Mouse (Mus musculus) splenic B cell, adult 2 months (primary cell): ENCODE results near the gene Phlpp1.

Source experiments
- DNase-seq: peaks from one replicate; pipeline ENCODE4 v3.0.0-alpha.2; 2011; ENCODE audit warnings: low read depth, low spot score
- H3K27me3 ChIP-seq: 2 replicates; pipeline ENCODE4 v1.6.1; 2012; ENCODE audit warnings: mild to moderate bottlenecking, low read length, moderate library complexity, mixed read lengths; ENCODE audit not compliant: control insufficient read depth, poor library complexity, insufficient read depth, severe bottlenecking
- H3K36me3 ChIP-seq: 2 replicates; pipeline ENCODE4 v1.6.1; 2012; ENCODE audit warnings: mild to moderate bottlenecking, low read length, moderate library complexity, mixed read lengths; ENCODE audit not compliant: control insufficient read depth, poor library complexity, insufficient read depth, severe bottlenecking

Gene Phlpp1

GRCm38 (mm10) chr1:106369330-106369729 is 197.8 kb downstream of the Phlpp1 start:
- H3K27me3 ChIP-seq = no peaks in the 10 kb centered on the region
- H3K36me3 ChIP-seq = 0 out of 2 replicates have a peak, but pooled peaks cover 2% of the 10 kb centered on the region
- DNase-seq = no peak

DNA sequence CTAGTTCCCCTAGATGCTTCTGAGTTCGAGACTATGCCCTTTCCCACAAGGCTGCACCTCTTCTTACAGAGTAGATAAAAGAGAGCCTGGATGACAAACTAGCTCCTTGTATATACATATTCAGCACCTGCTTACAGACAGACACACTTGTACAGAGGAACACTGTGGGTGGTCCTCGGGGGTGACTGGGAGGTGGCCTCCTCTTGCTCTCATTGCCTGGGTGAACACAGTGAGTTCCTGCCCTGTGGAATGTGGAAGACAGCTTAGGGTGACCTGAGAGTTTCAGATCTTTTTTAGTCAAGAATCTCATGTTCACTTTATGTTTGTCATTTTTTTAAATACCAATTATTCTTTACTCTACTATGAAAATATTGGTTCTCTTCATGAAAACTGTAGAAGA is 200.9 kb downstream of the Phlpp1 start:
- Histone ChIP-seq H3K27me3 (no peaks in the 10 kb centered on the region), H3K36me3 (no peaks in the 10 kb centered on the region)
- DNase-seq = no peak

GRCm38 (mm10) chr1:106373656-106374055 is 202.1 kb downstream of the Phlpp1 start:
- Histone ChIP-seq H3K36me3 (no peaks in the 10 kb centered on the region), H3K27me3 (no peaks in the 10 kb centered on the region)
- no peak for DNase-seq

DNA sequence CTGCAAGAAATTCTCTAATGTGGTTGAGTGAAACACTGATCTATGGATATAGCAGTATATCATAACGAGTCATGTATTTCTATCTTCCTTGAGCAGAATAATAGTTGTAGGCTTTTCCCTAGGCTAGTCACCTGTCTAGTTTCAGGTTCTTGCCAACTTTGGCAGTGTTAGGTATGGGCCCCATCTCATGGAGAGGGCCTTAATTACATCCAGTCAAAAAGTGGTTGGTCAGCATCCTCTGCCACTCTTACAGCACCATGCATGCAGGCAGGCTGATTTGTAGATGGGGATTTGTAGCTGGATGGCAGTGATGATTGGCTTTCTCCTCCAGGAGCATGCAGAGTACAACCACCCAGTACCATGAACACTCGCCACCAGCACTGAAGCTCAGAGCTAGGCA is 202.7 kb downstream of the Phlpp1 start:
- Histone ChIP-seq H3K36me3 (no peaks in the 10 kb centered on the region), H3K27me3 (no peaks in the 10 kb centered on the region)
- DNase-seq = peak; percentile 21

- no peak for DNase-seq
- H3K27me3 ChIP-seq = no peaks in the 10 kb centered on the region
- no peaks in the 10 kb centered on the region for H3K36me3 ChIP-seq
Measured at GRCm38 (mm10) chr1:106374971-106375370, 203.4 kb downstream of the Phlpp1 start.

DNA sequence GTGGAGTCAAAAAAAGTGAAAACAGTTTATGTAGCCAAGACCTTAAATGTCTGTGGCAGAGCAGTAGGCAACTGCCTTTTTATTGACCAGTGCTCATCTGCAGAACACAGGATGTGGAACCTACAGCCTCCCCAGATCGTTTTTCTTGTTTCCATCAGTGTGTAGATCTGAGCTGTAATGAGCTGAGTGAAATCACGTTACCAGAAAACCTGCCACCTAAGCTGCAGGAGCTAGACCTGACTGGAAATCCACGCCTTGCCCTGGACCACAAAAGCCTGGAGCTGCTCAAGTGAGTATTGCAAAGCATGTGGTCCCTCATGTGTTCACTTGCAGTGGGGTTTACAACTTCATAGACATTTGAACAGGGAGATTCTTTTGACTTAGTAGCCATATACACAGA is 204.5 kb downstream of the Phlpp1 start:
- no peak for DNase-seq
- 0 out of 2 replicates have a peak, but pooled peaks cover 2% of the 10 kb centered on the region for H3K36me3 ChIP-seq
- no peaks in the 10 kb centered on the region for H3K27me3 ChIP-seq

DNA sequence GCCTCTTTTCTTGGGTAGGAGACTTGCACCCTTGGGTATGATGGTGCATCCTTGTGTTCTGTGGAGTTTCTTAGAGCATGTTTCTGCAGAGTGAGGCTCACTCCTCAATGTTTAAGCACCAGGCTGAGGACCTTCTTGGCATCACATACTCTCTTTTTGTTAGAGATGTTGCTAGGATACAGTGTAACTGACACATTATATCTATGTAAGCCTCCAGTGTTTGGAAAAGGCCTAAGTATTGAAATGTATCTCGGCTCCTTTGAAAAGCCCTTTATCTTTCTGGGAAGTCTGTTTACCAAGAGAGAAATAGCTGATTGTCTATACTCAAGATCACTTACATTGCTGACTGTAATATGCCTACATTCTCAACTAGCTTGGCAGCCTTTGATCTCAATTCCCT is 208.9 kb downstream of the Phlpp1 start:
- Histone ChIP-seq H3K27me3 (no peaks in the 10 kb centered on the region), H3K36me3 (peaks cover 2% of the 10 kb centered on the region; the same call in 1 of the 2 replicates)
- DNase-seq = no peak

- Histone ChIP-seq H3K27me3 (no peaks in the 10 kb centered on the region), H3K36me3 (no peaks in the 10 kb centered on the region; the same call in 1 of the 2 replicates)
- DNase-seq = no peak
Measured at GRCm38 (mm10) chr1:106386542-106386941, 215.0 kb downstream of the Phlpp1 start.

GRCm38 (mm10) chr1:106387264-106387663 is 215.7 kb downstream of the Phlpp1 start:
- no peaks in the 10 kb centered on the region for H3K27me3 ChIP-seq

GRCm38 (mm10) chr1:106389673-106390072 is 218.1 kb downstream of the Phlpp1 start:
- DNase-seq = peak; percentile 83

More at GRCm38 (mm10) chr1:106387264-106387663, 215.7 kb downstream of the Phlpp1 start:
- DNase-seq = no peak
- H3K36me3 ChIP-seq = peaks cover 3% of the 10 kb centered on the region; the same call in 1 of the 2 replicates

GRCm38 (mm10) chr1:106393072-106393471 is 221.5 kb downstream of the Phlpp1 start:
- Histone ChIP-seq H3K36me3 (0 out of 2 replicates have a peak, but pooled peaks cover 3% of the 10 kb centered on the region), H3K27me3 (no peaks in the 10 kb centered on the region)
- DNase-seq = no peak

More at GRCm38 (mm10) chr1:106389673-106390072, 218.1 kb downstream of the Phlpp1 start:
- Histone ChIP-seq H3K36me3 (peaks cover 3% of the 10 kb centered on the region; the same call in 1 of the 2 replicates), H3K27me3 (no peaks in the 10 kb centered on the region)

GRCm38 (mm10) chr1:106394678-106395077 is 223.1 kb downstream of the Phlpp1 start:
- Histone ChIP-seq H3K27me3 (no peaks in the 10 kb centered on the region), H3K36me3 (0 out of 2 replicates have a peak, but pooled peaks cover 3% of the 10 kb centered on the region)
- DNase-seq = no peak

- Histone ChIP-seq H3K36me3 (0 out of 2 replicates have a peak, but pooled peaks cover 3% of the 10 kb centered on the region), H3K27me3 (no peaks in the 10 kb centered on the region)
- DNase-seq = peak; percentile 84
Measured at GRCm38 (mm10) chr1:106395476-106395875, 223.9 kb downstream of the Phlpp1 start.

DNA sequence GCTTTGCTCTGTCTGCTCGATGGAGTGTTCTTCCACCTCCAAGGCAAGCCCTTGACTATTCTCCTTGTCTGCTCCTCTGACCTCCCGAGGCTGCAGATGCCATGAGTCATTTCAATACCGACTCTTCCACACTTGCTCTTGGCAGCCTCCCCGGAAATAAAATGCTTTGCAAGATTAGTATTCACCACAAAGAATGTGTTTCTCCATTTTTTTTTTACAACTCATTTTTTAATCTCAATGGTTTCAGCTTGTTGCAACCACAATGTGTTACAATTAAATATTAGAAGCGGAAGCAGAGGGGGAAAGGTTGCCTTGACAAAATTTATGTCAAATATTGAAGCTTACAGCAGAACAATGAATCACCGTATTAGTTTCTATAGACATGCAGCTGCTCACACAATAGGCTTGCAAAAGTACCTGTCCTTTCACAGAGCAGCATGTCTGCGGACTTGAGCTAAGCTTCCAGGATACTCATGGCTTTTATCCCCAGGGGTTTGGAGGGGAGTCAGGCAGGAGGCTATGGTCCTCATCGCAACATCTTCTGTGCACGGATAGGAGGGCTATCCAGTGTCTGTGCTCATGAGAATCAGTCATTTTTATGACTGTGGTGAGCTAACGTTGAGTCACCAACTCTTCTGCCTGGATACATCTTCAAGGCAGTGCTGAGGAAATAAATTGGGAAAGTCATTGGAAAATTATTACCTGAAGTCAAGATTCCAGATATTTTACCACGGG is 229.5 kb downstream of the Phlpp1 start:
- Histone ChIP-seq H3K27me3 (no peaks in the 10 kb centered on the region), H3K36me3 (no peaks in the 10 kb centered on the region; the same call in 1 of the 2 replicates)
- DNase-seq = no peak

DNA sequence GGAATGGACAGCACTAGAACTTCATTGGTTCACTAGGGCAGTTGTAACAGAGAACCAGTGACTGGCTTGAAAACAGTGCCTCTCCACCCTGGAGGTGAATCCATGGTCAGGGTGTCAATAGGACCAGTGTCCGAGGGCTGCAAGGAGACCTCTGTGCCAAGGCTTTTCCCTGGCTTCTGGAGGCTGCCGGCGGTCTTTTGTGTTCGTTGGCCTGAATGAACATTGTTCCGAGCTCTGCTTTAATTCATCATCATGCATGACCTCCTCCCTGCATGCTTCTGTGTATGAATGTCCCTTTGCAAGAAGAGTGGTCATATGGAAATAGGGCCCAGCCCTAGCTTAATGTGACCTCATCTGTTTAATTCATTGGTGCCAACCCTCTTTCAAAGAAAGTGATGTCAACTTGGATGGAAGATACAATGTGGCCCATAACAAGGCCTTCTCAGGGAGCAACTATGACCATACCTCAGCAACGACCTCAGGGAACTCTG is 231.5 kb downstream of the Phlpp1 start:
- no peaks in the 10 kb centered on the region; the same call in 1 of the 2 replicates for H3K36me3 ChIP-seq
- no peak for DNase-seq
- no peaks in the 10 kb centered on the region for H3K27me3 ChIP-seq
